Mouse (Mus musculus) G1E (cell line): Measurements from ENCODE around the gene Mtap. TPM values are rescaled to one million over a fixed set of nuclear protein-coding genes. Genes with fewer than 3 reads are reported as not detected.

Source experiments
- ATAC-seq: 2 replicates; pipeline ENCODE4 v1.8.0; 2016; ENCODE audit warnings: mild to moderate bottlenecking; ENCODE audit not compliant: insufficient number of reproducible peaks, poor library complexity, low FRiP score, severe bottlenecking; ENCODE audit errors: extremely low read depth
- DNase-seq: peaks from one replicate; pipeline ENCODE4 v3.0.0; 2012; ENCODE audit warnings: low spot score
- H3K27me3 ChIP-seq: 2 replicates; pipeline ENCODE4 v1.6.1; 2012; ENCODE audit warnings: mild to moderate bottlenecking, low read length, inconsistent platforms; ENCODE audit not compliant: insufficient read depth
- H3K36me3 ChIP-seq: replicated peaks from 2 replicates; pipeline ENCODE3; 2012; ENCODE audit warnings: mild to moderate bottlenecking, inconsistent platforms
- H3K4me1 ChIP-seq: 2 replicates; pipeline ENCODE4 v1.6.1; 2012; ENCODE audit warnings: low read depth, low read length, inconsistent platforms, mixed read lengths; ENCODE audit not compliant: insufficient read depth
- H3K4me3 ChIP-seq: 2 replicates; pipeline ENCODE4 v1.5.1; 2012; ENCODE audit warnings: low read depth, mild to moderate bottlenecking, inconsistent platforms, low read length, moderate library complexity, mixed read lengths
- H3K9me3 ChIP-seq: replicated peaks from 2 replicates; pipeline ENCODE4 v1.6.1; 2012; ENCODE audit warnings: inconsistent platforms
- CTCF ChIP-seq: IDR thresholded peaks from 2 replicates; pipeline ENCODE4 v1.5.1; 2012; ENCODE audit warnings: low read depth, low read length, inconsistent platforms, mixed read lengths
- GATA1 ChIP-seq: IDR thresholded peaks from 2 replicates; pipeline ENCODE4 v1.6.1; 2012; ENCODE audit warnings: borderline replicate concordance, low read length, inconsistent platforms, mixed read lengths
- GATA2 ChIP-seq: IDR thresholded peaks from 2 replicates; pipeline ENCODE4 v1.6.1; 2012; ENCODE audit warnings: low read depth, low read length, inconsistent platforms, borderline replicate concordance
- POLR2AphosphoS5 ChIP-seq: IDR thresholded peaks from 2 replicates; pipeline ENCODE4 v1.6.1; 2012; ENCODE audit warnings: low read depth, low read length, inconsistent platforms; ENCODE audit not compliant: insufficient replicate concordance
- TAL1 ChIP-seq: conservative IDR thresholded peaks from 2 replicates; pipeline ENCODE4 v1.6.1; 2012; ENCODE audit warnings: low read depth, low read length, inconsistent platforms, mixed read lengths
- polyA plus RNA-seq: library from polyadenylated mRNA; stranded (reverse); fragments of >175 nt; gene quantifications from 2 replicates; pipeline ENCODE4 v1.2.3, GENCODE M21; 2012
- total RNA-seq, 2 experiments: library from RNA; stranded (forward) in 1 of 2; stranded (reverse) in 1 of 2; fragments of 200-1000 nt in 1 of 2; fragments of >200 nt in 1 of 2; fragmentation: Nextera tagmentation in 1 of 2; gene quantifications; 2 replicates each; pipeline ENCODE4 v1.2.3; 2014 to 2017

Mtap gene
- total and polyA plus RNA-seq, 3 experiments = 0.27 TPM; not detected in 2

GRCm38 (mm10) chr4:89116006-89116405 is 20.9 kb upstream of the Mtap start:
- Histone ChIP-seq H3K9me3 (peaks cover 22% of the 10 kb centered on the region), H3K27me3 (no peaks in the 10 kb centered on the region), H3K4me1 (no peaks in the 10 kb centered on the region), H3K36me3 (no peaks in the 10 kb centered on the region), H3K4me3 (no peak overlapping the region)
- ATAC-seq (no peak), DNase-seq (no peak)
- no peak for TF ChIP-seq GATA1
- no peak for TF ChIP-seq POLR2AphosphoS5
- TF ChIP-seq TAL1 = no peak
- no peak for TF ChIP-seq GATA2
- TF ChIP-seq CTCF = no peak

GRCm38 (mm10) chr4:89119900-89120299 is 17.0 kb upstream of the Mtap start:
- H3K27me3 ChIP-seq = no peaks in the 10 kb centered on the region
- H3K9me3 ChIP-seq = peaks cover 19% of the 10 kb centered on the region
- ATAC-seq (no peak), DNase-seq (no peak)
- H3K4me3 ChIP-seq = no peak overlapping the region
- no peaks in the 10 kb centered on the region for H3K4me1 ChIP-seq
- H3K36me3 ChIP-seq = no peaks in the 10 kb centered on the region
- TF ChIP-seq GATA1 (no peak), TAL1 (no peak), GATA2 (no peak), CTCF (no peak), POLR2AphosphoS5 (no peak)

- Histone ChIP-seq H3K4me1 (no peaks in the 10 kb centered on the region), H3K36me3 (no peaks in the 10 kb centered on the region), H3K4me3 (no peak overlapping the region), H3K27me3 (no peaks in the 10 kb centered on the region), H3K9me3 (peaks cover 19% of the 10 kb centered on the region)
- TF ChIP-seq CTCF (no peak), GATA1 (no peak), TAL1 (no peak), GATA2 (no peak), POLR2AphosphoS5 (no peak)
- ATAC-seq (no peak), DNase-seq (no peak)
Measured at GRCm38 (mm10) chr4:89120353-89120752, 16.6 kb upstream of the Mtap start.

- TF ChIP-seq TAL1 (no peak), POLR2AphosphoS5 (no peak)
- DNase-seq (no peak), ATAC-seq (no peak)
- Histone ChIP-seq H3K27me3 (no peaks in the 10 kb centered on the region), H3K9me3 (peaks cover 24% of the 10 kb centered on the region), H3K4me3 (no peak overlapping the region), H3K4me1 (no peaks in the 10 kb centered on the region), H3K36me3 (no peaks in the 10 kb centered on the region)
Measured at GRCm38 (mm10) chr4:89123446-89124243, 13.3 kb upstream of the Mtap start.

GRCm38 (mm10) chr4:89127674-89128073 is 9.2 kb upstream of the Mtap start:
- no peak for ATAC-seq
- no peaks in the 10 kb centered on the region for H3K27me3 ChIP-seq

GRCm38 (mm10) chr4:89128080-89128936 is 8.6 kb upstream of the Mtap start:
- TF ChIP-seq CTCF (no peak), POLR2AphosphoS5 (no peak), GATA2 (no peak), GATA1 (no peak), TAL1 (no peak)
- Histone ChIP-seq H3K27me3 (no peaks in the 10 kb centered on the region), H3K36me3 (no peaks in the 10 kb centered on the region), H3K4me3 (no peak overlapping the region), H3K4me1 (no peaks in the 10 kb centered on the region), H3K9me3 (peaks cover 17% of the 10 kb centered on the region)
- DNase-seq (no peak), ATAC-seq (no peak)

More at GRCm38 (mm10) chr4:89127674-89128073, 9.2 kb upstream of the Mtap start:
- Histone ChIP-seq H3K4me3 (no peak overlapping the region), H3K9me3 (peaks cover 19% of the 10 kb centered on the region), H3K4me1 (no peaks in the 10 kb centered on the region), H3K36me3 (no peaks in the 10 kb centered on the region)
- no peak for TF ChIP-seq GATA2
- no peak for TF ChIP-seq TAL1
- no peak for TF ChIP-seq CTCF
- no peak for TF ChIP-seq POLR2AphosphoS5
- TF ChIP-seq GATA1 = no peak
- DNase-seq = no peak
